Mouse (Mus musculus): ENCODE data around the gene Ccl6. TPM values are rescaled to one million over a fixed set of nuclear protein-coding genes. Genes with fewer than 3 reads are reported as not detected.

Ccl6 gene
- polyA plus RNA-seq (2012; rRNA removed): 7.1 and 7.7 TPM in 2 replicates

GRCm38 (mm10) chr11:83592853-83593252, at the start of gene Ccl6:
TSS of gene Ccl6 (minus strand) at chr11:83593087.

GRCm38 (mm10) chr11:83578186-83578760, 14.6 kb downstream of the Ccl6 start, which contains the start of gene Ccl9:
TSS of gene Ccl9 (minus strand) at chr11:83578636.

Other genes with a start within 250 kb of the Ccl6 start
- gene Rasl10b, start 183.9 kb downstream of the Ccl6 start, polyA plus RNA-seq (2012; rRNA removed): 0.05 and 0.07 TPM in 2 replicates
- 0.01 TPM in 1 of 2 replicates, not detected in the other for gene Gas2l2, start 163.6 kb downstream of the Ccl6 start, polyA plus RNA-seq (2012; rRNA removed)
- gene 1700020L24Rik, start 155.4 kb downstream of the Ccl6 start, polyA plus RNA-seq (2012; rRNA removed): 5.3 and 7.1 TPM in 2 replicates
- 0.37 and 0.45 TPM in 2 replicates for gene Mmp28, start 130.0 kb downstream of the Ccl6 start, polyA plus RNA-seq (2012; rRNA removed)
- 24.8 and 30.1 TPM in 2 replicates for gene Taf15, start 120.0 kb downstream of the Ccl6 start, polyA plus RNA-seq (2012; rRNA removed)
- gene Heatr9, start 70.9 kb downstream of the Ccl6 start, polyA plus RNA-seq (2012; rRNA removed): 0.01 TPM in 1 of 2 replicates, not detected in the other
- 3.7 and 6.4 TPM in 2 replicates for gene Ccl5, start 62.6 kb downstream of the Ccl6 start, polyA plus RNA-seq (2012; rRNA removed)
- 36.2 and 38.4 TPM in 2 replicates for gene Ccl9, start 14.5 kb downstream of the Ccl6 start, polyA plus RNA-seq (2012; rRNA removed)
- gene Rpl9-ps1, start 52.5 kb upstream of the Ccl6 start, polyA plus RNA-seq (2012; rRNA removed): not detected in 2 replicates
- gene Ccl3, start 56.3 kb upstream of the Ccl6 start, polyA plus RNA-seq (2012; rRNA removed): 0.90 and 1.7 TPM in 2 replicates
- 0.91 and 1.3 TPM in 2 replicates for gene Ccl4, start 69.5 kb upstream of the Ccl6 start, polyA plus RNA-seq (2012; rRNA removed)
- gene Wfdc17, start 110.9 kb upstream of the Ccl6 start, polyA plus RNA-seq (2012; rRNA removed): 12.9 and 14.2 TPM in 2 replicates
- not detected in 2 replicates for gene Wfdc18, start 115.9 kb upstream of the Ccl6 start, polyA plus RNA-seq (2012; rRNA removed)
- gene Wfdc21, start 153.9 kb upstream of the Ccl6 start, polyA plus RNA-seq (2012; rRNA removed): 81.8 and 118 TPM in 2 replicates
- 5.3 and 6.2 TPM in 2 replicates for gene Heatr6, start 160.6 kb upstream of the Ccl6 start, polyA plus RNA-seq (2012; rRNA removed)